Mouse (Mus musculus) stomach, postnatal 0 days (tissue): ENCODE data around the gene Fam25c. TPM values are rescaled to one million over a fixed set of nuclear protein-coding genes. Genes with fewer than 3 reads are reported as not detected.

Source experiments
- ATAC-seq: fragments of 200-750 bp; cut with Nextera tagmentation; 2 replicates; pipeline ENCODE4 v1.8.0; 2017; ENCODE audit not compliant: low FRiP score, low TSS enrichment
- DNase-seq: peaks from one replicate; pipeline ENCODE4 v3.0.0-alpha.2; 2016; ENCODE audit warnings: low spot score
- H3K27ac ChIP-seq: fragments of 300-500 bp; sonication (generic); replicated peaks from 2 replicates; pipeline ENCODE4 v1.5.1; 2014; ENCODE audit warnings: mild to moderate bottlenecking, control low read depth
- H3K27me3 ChIP-seq: fragments of 300-500 bp; sonication (generic); 2 replicates; pipeline ENCODE4 v1.6.1; 2014; ENCODE audit warnings: low read length; ENCODE audit not compliant: control insufficient read depth, insufficient read depth
- H3K36me3 ChIP-seq: fragments of 300-500 bp; sonication (generic); 2 replicates; pipeline ENCODE4 v1.6.1; 2014; ENCODE audit warnings: low read length, mixed read lengths; ENCODE audit not compliant: control insufficient read depth, insufficient read depth
- H3K4me1 ChIP-seq: fragments of 300-500 bp; sonication (generic); replicated peaks from 2 replicates; pipeline ENCODE4 v1.6.1; 2014; ENCODE audit warnings: antibody characterized with exemption; ENCODE audit not compliant: control insufficient read depth, insufficient read depth
- H3K4me2 ChIP-seq: fragments of 300-500 bp; sonication (generic); replicated peaks from 2 replicates; pipeline ENCODE4 v1.6.1; 2014; ENCODE audit warnings: low read depth, mild to moderate bottlenecking, control low read depth, moderate library complexity
- H3K4me3 ChIP-seq: fragments of 300-500 bp; sonication (generic); 2 replicates; pipeline ENCODE4 v1.5.1; 2014; ENCODE audit warnings: low read depth, low read length, control low read depth
- H3K9ac ChIP-seq: fragments of 300-500 bp; sonication (generic); 2 replicates; pipeline ENCODE4 v1.6.1; 2014; ENCODE audit warnings: mild to moderate bottlenecking, low read length, control low read depth, mixed read lengths
- H3K9me3 ChIP-seq: fragments of 300-500 bp; sonication (generic); 2 replicates; pipeline ENCODE4 v1.6.1; 2016; ENCODE audit warnings: low read length; ENCODE audit not compliant: control insufficient read depth
- CTCF ChIP-seq: IDR thresholded peaks from 2 replicates; pipeline ENCODE4 v1.5.1; 2016; ENCODE audit warnings: antibody characterized with exemption, low read depth, mild to moderate bottlenecking, moderate library complexity
- EP300 ChIP-seq: optimal IDR thresholded peaks from 2 replicates; pipeline ENCODE3; 2016; ENCODE audit warnings: antibody characterized with exemption
- WGBS: fragments of 180-500 bp; shearing (Covaris S2); extraction: QIAGEN DNeasy Blood & Tissue Kit; methylation state at CpG from one replicate; pipeline ENCODE4 v1.1.7; 2014; 5-methylcytosine and 5-hydroxymethylcytosine counted together
- polyA plus RNA-seq: library from polyadenylated mRNA; unstranded; fragments of >200 nt; fragmentation: Nextera tagmentation; extraction: Ambion mirVana; gene quantifications from 2 replicates; pipeline ENCODE4 v1.2.1, GENCODE M21; 2015

The Fam25c gene
- polyA plus RNA-seq, 1 experiment from 2014 or later, result 793 TPM

DNA sequence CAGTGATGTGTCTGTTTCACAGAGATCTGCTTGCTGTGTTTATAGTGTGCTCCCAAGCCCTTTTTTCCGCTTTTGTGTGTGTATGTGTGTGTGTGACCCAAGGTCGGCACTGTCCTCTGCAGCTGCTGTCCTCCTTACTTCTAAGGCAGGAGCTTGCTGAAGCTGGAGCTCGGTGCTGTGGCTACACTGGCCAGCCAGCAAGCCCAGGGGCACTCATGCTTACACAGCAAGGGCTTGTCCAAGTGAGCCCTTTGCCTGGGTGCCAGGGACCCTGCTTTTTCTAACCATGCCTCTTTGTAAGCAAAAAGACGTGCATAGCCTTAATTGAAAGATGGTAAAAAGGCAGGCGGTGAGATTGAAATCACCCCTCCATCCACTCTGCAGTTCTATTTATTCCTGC is 22.8 kb downstream of the Fam25c start:
- H3K36me3 ChIP-seq, result peaks cover 40% of the 10 kb centered on the region
- 83% methylated on average over 5 of the region's 5 CpGs for WGBS

DNA sequence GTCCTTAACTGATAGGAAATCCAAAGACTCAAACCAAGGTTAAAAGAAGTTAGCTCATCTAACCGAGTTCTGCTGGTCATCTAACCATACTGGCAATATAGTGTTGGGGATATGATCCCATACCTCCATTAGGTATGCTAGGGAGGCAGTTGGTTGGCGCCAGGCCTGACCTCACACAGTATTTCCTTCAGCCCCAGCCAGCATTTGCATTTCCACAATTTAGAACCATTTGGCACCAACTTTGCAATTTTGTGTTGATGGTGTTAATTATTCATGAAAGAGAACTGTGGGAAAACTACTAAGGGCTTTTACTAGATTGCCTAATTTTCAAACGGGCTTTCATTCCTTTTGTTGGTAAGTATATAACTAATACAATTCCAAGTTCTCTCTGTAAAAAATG is 23.3 kb downstream of the Fam25c start:
- Histone ChIP-seq H3K9ac (no peak overlapping the region), H3K4me2 (no peak overlapping the region), H3K4me3 (no peak overlapping the region), H3K36me3 (peaks cover 37% of the 10 kb centered on the region), H3K27ac (no peak overlapping the region), H3K27me3 (no peaks in the 10 kb centered on the region), H3K4me1 (no peaks in the 10 kb centered on the region), H3K9me3 (no peaks in the 10 kb centered on the region)
- ATAC-seq (no peak), DNase-seq (no peak)
- TF ChIP-seq CTCF (no peak), EP300 (no peak)
- WGBS, result 86% methylated on average over 3 of the region's 3 CpGs

More for the DNA sequence above, 22.8 kb downstream of the Fam25c start:
- no peaks in the 10 kb centered on the region for H3K27me3 ChIP-seq
- H3K9ac ChIP-seq, result no peak overlapping the region
- no peak overlapping the region for H3K27ac ChIP-seq
- no peak for DNase-seq
- ATAC-seq, result no peak
- no peak for TF ChIP-seq EP300
- no peak for TF ChIP-seq CTCF
- no peak overlapping the region for H3K4me2 ChIP-seq
- H3K4me1 ChIP-seq, result no peaks in the 10 kb centered on the region
- no peak overlapping the region for H3K4me3 ChIP-seq
- no peaks in the 10 kb centered on the region for H3K9me3 ChIP-seq

DNA sequence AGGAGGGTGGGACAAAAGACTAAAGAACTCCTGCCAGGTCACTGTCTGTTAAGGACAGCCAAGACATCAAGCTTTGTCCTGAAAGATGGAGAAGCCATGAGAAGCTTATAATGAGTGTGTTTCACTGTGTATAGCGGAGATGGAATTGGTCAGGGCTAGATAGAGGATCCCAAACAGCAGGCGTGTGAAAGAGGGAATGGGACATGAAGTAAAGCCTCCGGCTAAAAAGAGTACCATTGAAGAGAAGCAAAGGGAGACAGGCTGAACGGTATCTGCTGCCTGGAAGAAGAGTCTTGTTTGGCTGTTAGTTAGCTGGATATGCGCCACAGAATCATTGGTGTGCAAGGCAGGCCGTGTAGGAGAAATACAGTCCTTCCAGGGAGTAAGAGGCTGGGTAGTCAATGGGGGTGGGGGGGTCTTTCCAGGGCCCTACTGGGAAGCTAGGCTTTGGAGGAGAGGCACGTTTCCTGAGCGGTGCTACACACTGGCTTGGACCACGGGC is 24.5 kb downstream of the Fam25c start:
- Histone ChIP-seq H3K27me3 (no peaks in the 10 kb centered on the region), H3K4me1 (no peaks in the 10 kb centered on the region), H3K9me3 (no peaks in the 10 kb centered on the region), H3K36me3 (peaks cover 28% of the 10 kb centered on the region), H3K4me3 (no peak overlapping the region), H3K4me2 (no peak overlapping the region), H3K27ac (no peak overlapping the region), H3K9ac (no peak overlapping the region)
- ATAC-seq (no peak), DNase-seq (no peak)
- TF ChIP-seq CTCF (no peak), EP300 (no peak)
- 96% methylated on average over 9 of the region's 9 CpGs for WGBS

DNA sequence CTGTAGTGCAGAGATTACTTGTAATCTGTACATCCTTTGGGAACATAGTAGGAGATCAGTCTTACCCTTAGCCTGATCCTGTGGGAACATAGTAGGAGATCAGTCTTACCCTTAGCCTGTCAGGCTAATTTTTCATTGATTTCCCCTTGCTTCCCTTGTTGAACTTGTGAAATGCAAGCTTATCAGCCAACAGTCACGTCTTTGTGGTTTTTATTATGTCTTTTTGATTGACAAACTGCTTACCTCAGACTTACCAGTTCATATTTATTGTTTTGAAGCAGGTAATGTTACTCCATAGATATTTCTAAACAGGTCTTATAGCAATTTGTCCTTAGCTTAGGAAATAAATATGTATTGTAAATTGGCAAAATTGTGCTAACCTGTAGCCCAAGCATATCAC is 27.6 kb downstream of the Fam25c start:
- Histone ChIP-seq H3K4me2 (no peak overlapping the region), H3K9ac (no peak overlapping the region), H3K36me3 (peaks cover 27% of the 10 kb centered on the region), H3K9me3 (no peaks in the 10 kb centered on the region), H3K27me3 (no peaks in the 10 kb centered on the region), H3K27ac (no peak overlapping the region), H3K4me3 (no peak overlapping the region), H3K4me1 (no peaks in the 10 kb centered on the region)
- DNase-seq (no peak), ATAC-seq (no peak)
- WGBS, result 58% methylated on average over 1 of the region's 1 CpGs
- no peak for TF ChIP-seq CTCF
- no peak for TF ChIP-seq EP300

DNA sequence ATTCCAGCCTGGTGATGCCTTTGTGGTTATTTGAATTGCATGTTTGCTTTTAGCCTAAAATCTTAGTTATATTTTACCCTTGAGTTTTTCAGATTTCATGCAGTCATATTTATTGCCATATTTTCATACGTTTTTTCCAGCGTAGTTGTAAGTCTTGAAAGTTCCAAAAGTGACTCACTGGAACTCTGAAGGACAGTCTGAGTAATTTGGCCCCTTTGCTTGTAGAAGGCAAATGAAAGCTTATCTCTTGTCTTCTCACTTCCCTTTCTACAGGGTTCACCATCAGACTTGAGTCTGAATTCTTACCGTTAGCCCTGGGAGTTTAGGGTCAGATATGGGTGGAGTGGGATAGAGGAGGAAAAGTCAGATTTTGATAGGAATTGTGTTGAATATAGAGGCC is 28.6 kb downstream of the Fam25c start:
- no peak overlapping the region for H3K4me2 ChIP-seq
- DNase-seq (no peak), ATAC-seq (no peak)
- H3K9me3 ChIP-seq, result no peaks in the 10 kb centered on the region
- 76% methylated on average over 3 of the region's 3 CpGs for WGBS
- H3K27me3 ChIP-seq, result no peaks in the 10 kb centered on the region
- H3K9ac ChIP-seq, result no peak overlapping the region
- peaks cover 24% of the 10 kb centered on the region for H3K36me3 ChIP-seq
- no peak overlapping the region for H3K27ac ChIP-seq
- H3K4me3 ChIP-seq, result no peak overlapping the region
- H3K4me1 ChIP-seq, result no peaks in the 10 kb centered on the region
- TF ChIP-seq CTCF, result no peak
- no peak for TF ChIP-seq EP300

DNA sequence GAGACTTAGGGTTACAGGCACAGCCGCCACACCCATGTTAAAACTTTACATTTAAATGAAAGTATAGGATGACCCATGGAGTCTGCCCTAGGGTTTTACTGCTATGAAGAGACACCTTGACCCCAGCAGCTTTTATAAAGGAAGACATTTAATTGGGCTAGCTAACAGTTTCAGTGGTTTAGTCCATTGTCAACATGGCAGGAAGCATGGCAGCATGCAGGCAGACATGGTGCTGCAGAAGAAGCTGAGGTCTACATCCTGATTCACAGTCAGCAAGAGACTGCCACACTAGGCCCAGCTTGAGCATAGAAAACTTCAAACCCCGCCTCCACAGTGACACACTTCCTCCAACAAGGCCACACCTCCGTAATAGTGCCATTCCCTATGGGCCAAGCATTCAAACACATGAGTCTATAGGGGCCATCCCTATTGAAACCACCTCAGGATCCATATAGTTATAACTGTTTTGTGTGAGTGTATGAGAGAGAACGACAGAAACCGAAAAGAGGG is 31.6 kb downstream of the Fam25c start:
- Histone ChIP-seq H3K27ac (no peak overlapping the region), H3K4me1 (no peaks in the 10 kb centered on the region), H3K9ac (no peak overlapping the region), H3K4me2 (no peak overlapping the region), H3K36me3 (peaks cover 14% of the 10 kb centered on the region), H3K4me3 (no peak overlapping the region), H3K9me3 (no peaks in the 10 kb centered on the region), H3K27me3 (no peaks in the 10 kb centered on the region)
- ATAC-seq, result no peak
- no peak for TF ChIP-seq EP300
- TF ChIP-seq CTCF, result no peak
- WGBS, result 97% methylated on average over 5 of the region's 5 CpGs
- DNase-seq, result no peak
